Mouse (Mus musculus): ENCODE measurements around the gene Zc3h7b. TPM values are rescaled to one million over a fixed set of nuclear protein-coding genes. Genes with fewer than 3 reads are reported as not detected.
A peak's percentile ranks its signal among the peaks of the same experiment; 100 is the strongest.

The Zc3h7b gene
- total RNA-seq, 2 experiments from 2014 or later, result 30.8 to 37.9 TPM

DNA sequence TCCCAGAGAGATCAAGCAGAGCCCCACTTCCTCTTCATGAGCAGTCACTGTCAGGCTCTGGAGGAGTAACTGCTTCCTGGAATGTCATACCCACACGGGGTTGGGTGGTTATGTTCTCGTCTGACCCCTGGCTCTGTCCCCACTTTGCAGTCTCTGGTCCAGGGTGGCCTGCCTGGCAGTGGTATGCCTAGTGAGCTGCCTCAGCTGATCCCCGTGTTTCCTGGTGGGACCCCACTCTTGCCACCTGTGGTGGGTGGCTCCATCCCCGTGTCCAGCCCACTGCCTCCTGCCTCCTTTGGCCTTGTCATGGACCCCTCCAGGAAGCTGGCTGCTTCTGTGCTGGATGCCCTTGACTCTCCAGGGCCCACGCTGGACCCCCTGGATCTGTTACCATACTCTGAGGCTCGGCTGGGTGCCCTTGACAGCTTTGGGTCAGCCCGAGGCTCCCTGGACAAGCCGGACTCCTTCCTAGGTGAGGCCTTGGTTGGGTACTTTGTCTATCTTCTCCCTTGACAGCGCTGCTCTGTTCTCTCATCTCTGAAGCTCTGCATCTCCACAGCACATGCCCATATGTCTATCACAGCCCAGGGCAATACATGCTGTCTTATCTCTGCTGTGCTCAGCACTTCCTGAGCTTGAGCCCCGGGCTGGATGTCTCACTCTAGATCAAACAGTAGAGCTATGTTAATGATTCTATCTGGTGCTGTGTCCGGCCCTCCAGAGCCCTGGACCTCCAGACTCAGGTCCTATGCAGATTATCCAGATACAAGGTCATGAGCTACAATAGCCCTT is 32.0 kb downstream of the Zc3h7b start:
- intact Hi-C loops (cut with DNase I; ENCODE audit: low total_unique reads), result no loop called here
- DNase-seq, result no peak

DNA sequence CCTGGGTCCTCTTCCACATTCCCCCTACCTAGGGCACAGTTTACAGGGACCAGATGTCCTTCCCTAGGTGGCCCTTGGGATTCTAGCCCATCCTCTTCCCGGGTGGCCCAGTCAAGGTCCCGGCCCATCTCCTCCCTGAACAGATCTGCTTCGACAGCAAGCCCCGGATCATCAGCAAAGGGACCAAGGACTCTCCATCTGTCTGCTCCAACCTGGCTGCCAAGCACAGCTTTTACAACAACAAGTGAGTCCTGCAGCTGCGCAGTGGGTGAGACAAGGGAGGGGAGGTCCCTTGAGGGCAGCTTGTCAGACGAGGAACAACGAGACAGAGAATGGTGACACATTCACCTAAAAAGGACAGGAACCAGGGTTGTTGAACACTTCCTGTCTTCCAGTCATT is 37.0 kb downstream of the Zc3h7b start:
- intact Hi-C loops (cut with DNase I; ENCODE audit: low total_unique reads), result no loop called here
- no peak for DNase-seq

DNA sequence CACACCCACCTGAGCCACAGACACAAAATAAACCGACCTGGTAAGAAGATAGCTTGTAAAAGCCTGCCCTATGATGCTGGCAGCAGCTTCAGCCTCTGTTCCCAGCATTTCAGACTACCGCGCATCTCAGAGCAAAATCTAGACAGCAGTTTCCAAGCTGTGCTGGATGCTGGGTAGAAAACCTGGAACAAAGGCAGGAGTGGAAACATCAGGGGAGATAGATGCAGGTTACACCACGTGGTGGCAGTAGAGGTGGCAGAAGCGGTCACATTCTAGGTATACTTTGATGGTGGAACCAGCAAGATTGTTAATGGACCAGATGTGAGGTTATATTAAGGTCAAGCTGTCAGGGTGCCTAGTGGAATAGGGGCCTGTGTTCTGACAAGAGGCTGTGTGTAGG is 39.9 kb downstream of the Zc3h7b start:
- intact Hi-C loops (cut with DNase I; ENCODE audit: low total_unique reads), result no loop called here
- no peak for DNase-seq

DNA sequence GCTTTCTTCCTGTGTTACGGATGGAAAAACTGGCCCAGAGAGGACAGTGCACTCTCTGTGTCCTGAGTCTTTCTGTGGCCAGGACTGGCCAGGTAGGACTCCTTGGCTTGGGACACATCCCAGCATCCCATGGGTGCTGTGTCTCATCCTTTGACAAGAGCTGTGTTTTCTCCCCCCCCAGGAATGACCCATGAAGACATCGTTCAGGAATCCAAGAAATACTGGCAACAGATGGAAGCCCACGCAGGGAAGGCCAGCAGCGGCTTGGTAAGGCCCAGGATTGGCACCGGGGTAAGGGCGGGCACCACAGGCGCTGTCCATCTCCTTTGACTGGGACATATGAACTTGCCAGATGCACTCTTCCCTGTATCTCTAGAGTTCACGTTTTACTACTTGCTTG is 40.8 kb downstream of the Zc3h7b start:
- no peak for DNase-seq
- intact Hi-C loops (cut with DNase I; ENCODE audit: low total_unique reads), result no loop called here

DNA sequence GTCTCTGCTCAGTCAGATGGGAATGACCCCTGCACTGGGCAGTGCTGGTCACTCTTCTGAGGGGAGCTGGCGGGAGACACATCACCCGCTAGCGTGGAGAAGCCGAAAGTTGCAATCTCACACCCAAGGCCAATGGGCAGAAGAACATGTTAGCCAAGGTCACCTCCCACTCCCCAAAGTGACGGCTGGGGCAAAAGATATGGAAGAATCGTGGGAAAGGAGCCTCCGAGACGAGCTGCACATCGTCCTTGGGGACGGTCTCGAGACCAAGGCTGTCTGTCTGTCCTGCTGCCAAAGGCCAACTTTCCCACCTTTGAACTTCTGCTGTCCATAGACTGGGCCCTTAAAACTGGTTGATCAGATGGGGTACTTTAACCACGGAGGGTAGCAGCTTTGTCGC is 42.7 kb downstream of the Zc3h7b start:
- intact Hi-C loops (cut with DNase I; ENCODE audit: low total_unique reads), result no loop called here
- no peak for DNase-seq

DNA sequence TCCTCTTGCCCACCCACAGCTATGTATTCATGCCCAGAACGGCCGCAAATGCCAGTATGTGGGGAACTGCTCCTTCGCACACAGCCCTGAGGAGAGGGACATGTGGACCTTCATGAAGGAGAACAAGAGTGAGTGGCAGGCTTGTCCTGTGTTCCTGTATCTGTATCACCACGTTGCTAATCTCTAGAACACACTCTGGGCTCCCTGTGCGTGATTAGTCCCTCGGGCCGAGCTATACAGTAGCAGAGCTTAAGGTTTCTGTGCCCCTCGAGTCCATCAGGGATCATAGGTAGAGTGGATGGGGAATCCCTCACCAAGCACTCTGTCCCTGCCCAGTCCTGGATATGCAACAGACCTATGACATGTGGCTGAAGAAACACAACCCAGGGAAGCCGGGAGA is 47.6 kb downstream of the Zc3h7b start:
- DNase-seq, result no peak
- intact Hi-C loops (cut with DNase I; ENCODE audit: low total_unique reads), result no loop called here

DNA sequence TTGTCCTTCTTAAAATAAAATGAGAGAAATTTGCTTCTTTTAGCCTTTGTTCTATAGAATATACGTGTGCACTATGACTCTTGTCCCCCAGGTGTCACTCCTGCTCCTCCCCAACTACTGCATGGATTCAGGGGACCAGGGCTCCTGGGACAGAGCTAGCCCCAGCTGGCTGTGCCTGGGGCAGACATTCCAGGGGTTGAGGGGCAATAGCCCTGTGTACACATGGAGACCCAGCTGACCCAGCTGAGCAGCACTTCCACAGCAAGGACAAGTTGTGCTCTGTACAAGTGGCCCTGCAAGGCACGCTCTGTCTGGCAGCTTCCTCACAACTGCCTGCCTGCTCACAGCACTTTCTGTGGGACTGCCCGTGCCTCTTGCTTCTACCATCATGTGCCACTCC is 51.4 kb downstream of the Zc3h7b start:
- intact Hi-C loops (cut with DNase I; ENCODE audit: low total_unique reads), result no loop called here
- no peak for DNase-seq

DNA sequence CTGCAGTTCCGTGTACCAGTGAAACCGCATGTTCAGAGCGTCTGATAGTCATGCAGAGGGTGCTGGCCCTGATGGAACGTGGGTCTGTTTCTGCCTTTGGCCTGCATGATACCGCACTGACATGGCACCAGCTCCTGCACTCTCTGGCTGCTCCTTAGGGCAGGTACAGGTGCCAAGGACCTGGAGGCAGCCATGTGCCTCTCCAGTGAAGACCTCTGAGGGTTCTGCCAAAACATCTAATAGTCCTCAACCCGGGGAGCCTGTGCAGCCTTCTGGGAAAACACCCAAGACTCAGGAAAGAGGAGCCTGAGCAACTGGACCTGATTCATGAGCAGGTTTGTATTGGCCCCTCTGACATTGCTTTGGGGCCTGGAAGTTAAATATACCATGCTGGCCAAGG is 53.0 kb downstream of the Zc3h7b start:
- intact Hi-C loops (cut with DNase I; ENCODE audit: low total_unique reads), result no loop called here
- peak; percentile 29 for DNase-seq

DNA sequence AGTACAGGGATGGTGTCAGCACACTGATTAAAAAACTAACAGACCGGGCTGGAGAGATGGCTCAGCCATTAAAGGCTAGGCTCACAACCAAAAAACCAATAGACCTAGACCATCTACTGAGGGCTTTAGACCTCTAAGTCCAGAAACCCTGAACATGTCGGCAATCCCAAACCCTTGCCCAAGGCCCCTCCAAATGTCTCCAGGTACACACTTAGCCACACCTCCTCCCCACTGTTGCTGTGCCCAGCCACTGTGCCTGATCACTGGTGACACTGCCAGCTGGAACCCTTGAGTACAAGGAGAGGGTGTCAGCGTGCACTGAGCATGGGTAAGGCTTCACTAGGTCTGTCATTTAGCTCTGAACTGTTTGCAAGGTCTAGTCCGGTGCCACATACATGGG is 53.6 kb downstream of the Zc3h7b start:
- DNase-seq, result no peak
- intact Hi-C loops (cut with DNase I; ENCODE audit: low total_unique reads), result no loop called here

DNA sequence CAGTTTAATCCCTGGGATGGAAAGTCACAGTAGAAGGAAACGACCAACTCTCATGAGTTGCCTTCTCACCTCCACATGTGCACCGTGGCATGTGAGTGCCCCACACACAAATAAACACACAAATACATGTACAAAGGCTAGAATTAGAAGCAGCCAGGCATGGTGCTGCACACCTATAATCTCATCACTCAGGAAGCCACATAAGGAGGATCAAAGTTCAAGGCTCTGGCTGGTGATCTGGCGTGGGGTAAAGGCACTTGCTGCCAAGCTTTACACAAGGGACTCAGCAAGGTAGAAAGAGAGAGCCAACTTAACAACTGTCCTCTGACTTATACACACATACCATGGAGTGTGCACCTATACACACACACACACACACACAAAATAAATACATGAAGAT is 55.5 kb downstream of the Zc3h7b start:
- intact Hi-C loops (cut with DNase I; ENCODE audit: low total_unique reads), result no loop called here

DNA sequence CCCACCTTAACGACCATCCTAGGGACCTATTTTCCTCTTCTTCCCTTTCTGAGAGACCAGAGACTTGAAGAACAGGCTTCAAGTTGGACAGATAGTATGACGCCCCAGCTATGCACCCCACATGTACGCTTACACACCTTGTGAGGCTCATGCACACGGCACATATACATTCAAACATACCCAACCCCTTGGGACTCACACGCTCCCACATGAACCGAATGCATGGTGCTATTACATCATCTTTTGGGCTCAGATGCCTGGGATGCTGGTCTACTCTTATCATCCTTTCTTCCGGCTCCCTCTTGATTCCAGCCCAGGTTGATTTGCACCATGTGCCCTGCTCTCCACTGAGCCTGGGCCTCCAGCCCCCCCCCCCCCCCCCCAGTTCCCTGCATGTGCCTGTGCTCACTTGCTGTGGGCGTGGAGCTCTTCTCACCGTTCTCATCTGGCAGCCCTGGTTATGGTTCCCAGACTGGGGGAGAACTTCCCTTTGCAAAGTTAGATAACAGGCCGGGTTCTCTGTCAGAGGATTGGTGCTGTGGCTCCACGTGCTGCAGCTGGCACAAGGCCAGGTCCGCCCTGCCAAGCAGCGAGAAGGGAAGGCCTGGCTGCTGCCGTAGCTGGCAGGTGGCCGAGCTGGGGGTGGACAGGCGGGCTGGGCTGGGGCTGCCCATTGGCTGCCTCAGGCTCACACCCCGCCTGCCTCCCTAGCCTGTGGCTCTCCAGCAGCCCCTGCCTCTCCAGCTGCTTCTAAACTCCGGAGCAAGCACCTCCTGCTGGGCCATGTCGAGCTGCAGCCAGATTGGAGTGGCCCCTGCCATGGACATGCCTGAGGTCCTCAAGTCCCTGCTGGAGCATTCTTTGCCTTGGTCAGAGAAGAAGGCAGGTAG is 57.4 kb downstream of the Zc3h7b start, which contains the start of gene Tef:
Gene Tef, plus strand, starts transcription at position 421 of the 890 bp plus-strand sequence.
- intact Hi-C loops (cut with DNase I; ENCODE audit: low total_unique reads), result no loop called here
- peak; percentile 100 for DNase-seq

More for the DNA sequence above, 55.5 kb downstream of the Zc3h7b start:
- no peak for DNase-seq

DNA sequence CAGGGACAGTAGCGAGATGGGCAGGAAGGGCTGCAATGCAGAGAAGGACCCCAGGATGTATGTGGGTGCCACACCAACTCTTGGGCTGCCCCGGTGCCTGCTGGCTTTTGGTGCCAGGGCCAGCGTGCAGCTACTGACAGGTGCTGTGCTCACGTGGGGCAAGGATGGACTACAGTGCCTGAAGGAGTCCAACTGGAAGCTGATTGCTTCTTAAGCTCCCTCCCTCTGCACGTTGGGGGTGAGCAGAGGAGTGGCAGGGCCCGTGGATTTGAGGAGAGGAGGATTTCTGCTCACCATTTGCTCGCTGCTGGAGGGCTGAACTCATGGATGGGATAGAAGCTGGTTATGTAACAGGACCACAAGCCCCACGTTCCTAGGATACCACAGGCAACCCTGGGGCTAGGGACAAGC is 58.1 kb downstream of the Zc3h7b start:
- DNase-seq, result peak; percentile 72
- intact Hi-C loops (cut with DNase I; ENCODE audit: low total_unique reads), result no loop called here

DNA sequence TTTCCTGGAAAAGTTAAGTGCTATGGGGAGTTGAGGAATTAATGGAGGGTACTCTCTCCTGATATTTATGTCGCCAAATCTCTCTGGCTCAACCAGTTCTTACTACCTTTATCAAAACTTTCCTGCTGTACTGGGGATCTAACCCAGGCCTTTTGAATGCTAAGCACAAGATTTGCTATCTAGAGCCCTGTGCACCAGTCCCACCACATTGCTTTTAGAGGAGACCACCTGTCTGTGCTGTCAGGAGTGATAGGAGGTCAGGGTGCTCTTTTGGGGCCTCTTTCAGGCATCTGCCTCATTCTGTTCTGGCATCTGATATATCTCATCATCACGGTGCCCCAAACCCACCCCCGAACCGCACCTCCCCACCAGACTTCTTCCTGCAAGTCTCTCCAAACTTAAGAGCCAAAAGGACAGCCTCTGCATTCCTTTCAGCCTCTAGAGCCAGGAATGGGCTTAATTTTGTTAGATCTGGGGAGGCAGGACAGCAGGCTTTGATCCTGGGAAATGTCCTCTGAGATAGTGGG is 58.6 kb downstream of the Zc3h7b start:
- no peak for DNase-seq
- intact Hi-C loops (cut with DNase I; ENCODE audit: low total_unique reads), result no loop called here

DNA sequence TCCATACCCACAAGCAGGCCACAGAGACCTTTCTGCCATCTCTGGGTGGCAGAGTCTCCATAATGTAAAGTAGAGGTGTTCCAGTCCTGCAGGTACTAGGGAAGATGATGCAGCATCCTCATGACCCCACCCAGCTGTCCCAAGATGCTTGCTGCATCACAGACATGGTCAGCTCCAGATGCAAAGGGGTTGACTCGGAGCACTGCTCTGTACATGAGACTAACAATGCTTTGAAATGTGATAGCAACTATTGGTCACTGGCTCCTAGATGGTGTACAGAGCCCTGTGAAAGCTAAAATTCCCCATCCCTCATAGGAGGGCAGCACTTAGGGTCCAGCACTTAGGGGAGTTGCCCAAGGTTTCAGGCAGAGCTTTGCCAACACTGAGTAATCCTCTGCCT is 59.3 kb downstream of the Zc3h7b start:
- DNase-seq, result no peak
- intact Hi-C loops (cut with DNase I; ENCODE audit: low total_unique reads), result no loop called here

DNA sequence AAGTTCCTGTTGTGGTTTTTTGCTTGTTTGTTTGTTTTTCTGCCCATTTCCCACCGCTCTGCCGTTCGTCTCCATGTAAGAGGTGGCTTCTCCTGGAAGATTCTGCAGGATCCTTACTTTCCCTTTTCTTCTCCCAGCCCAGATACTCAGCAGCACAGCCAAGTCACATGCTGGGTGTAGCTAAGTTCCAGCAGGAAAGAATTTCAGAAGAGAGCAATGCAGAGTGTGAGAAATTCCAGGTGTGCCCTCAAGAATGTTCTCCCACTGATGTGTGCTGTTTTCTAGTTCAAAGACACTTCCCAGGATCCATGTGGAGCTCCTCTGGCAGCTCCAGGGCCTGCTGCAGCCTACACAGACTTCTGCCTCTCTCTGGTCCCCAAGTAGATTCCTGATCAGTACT is 60.0 kb downstream of the Zc3h7b start:
- DNase-seq, result no peak
- intact Hi-C loops (cut with DNase I; ENCODE audit: low total_unique reads), result no loop called here

DNA sequence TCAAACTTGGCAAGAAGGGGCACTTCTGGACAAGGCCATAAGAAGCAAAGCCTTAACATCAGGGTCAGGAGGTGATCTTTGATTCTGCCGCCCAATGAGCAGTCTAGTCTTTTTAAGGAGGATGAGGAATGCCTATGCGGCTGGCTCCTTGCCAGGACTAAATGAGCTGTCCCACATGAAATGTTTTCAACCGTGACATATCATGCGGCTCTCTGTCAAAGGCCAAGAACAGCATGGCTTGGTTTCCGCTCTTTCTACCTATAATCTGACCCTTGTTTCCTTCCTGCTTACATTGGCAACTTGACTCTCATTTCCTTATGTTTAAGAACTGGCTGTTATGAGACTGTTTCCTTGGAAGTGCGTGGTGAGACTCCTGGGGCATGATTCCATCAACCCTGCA is 60.8 kb downstream of the Zc3h7b start:
- DNase-seq, result no peak
- intact Hi-C loops (cut with DNase I; ENCODE audit: low total_unique reads), result no loop called here

DNA sequence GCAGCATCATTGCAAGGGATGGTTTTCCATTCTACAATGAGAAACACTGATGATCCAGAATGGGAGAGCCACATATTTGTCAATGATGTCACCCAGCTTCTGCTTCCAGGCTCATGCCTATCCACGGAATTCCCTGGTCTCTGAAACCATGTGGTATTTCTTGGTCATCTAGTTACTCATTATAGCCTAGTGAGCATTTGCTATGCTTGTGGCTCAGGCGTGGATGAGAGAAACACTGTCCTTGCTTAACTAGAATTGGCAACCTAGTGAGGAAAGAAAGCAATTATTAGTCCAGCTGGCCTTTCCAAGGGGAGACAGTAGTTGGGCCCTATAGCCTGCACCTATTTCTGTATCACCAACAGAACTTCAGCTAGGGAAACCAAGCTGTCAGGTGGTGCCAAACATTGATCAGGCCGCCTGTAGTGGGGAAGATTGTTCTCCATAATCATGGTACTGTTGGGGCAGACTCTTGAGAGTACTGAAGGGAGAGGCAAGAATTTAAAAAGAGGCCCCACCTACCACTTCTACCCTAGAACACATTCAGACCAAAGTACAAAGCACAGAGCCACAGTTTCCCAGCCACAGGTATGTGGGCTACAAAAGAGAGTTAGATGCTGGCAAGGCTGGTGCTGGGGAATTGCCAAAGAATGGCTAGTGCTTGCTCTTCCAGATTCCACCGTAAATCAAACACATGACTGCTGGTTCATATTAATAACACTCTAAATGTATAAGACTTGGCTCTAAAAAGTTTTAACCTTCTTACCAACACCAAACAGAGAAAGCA is 62.0 kb downstream of the Zc3h7b start:
- DNase-seq, result no peak
- intact Hi-C loops (cut with DNase I; ENCODE audit: low total_unique reads), result no loop called here

DNA sequence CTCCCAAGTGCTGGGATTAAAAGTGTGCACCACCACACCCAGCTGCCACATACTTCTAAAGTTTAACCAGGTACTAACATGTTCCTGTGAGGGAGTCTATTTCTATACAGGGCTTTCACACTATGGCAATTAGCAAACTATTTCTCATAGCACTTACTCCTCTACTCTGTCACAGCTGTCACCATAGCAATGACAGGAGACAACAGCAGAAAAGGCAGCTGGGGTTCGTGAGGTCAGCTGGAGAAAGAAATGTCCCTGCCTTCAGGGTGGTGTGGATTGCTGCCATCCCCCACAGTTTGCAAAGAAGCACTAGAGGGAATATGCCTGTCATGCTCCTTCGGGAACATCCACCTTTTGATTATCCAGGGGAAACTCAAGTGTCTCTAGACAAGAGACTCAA is 63.9 kb downstream of the Zc3h7b start:
- no peak for DNase-seq
- intact Hi-C loops (cut with DNase I; ENCODE audit: low total_unique reads), result no loop called here

DNA sequence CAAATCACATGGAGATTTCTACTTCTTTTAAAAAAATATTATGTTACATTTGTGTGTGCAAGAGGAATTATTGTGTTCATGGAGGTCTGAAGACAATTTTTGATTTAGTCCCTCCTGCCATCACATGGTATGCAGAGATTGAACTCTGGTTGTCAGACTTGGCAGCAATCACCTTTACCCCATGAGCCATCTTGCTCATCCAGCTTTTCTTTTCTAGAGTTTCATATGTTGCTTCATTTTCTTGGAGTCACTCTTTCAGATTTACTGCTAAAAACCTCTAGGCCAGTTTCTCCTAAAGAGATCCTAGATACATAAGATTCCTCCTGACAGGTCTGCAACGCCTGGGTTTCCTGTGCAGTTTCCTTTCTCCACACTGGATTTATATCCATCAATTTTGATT is 64.7 kb downstream of the Zc3h7b start:
- intact Hi-C loops (cut with DNase I; ENCODE audit: low total_unique reads), result no loop called here
- no peak for DNase-seq

DNA sequence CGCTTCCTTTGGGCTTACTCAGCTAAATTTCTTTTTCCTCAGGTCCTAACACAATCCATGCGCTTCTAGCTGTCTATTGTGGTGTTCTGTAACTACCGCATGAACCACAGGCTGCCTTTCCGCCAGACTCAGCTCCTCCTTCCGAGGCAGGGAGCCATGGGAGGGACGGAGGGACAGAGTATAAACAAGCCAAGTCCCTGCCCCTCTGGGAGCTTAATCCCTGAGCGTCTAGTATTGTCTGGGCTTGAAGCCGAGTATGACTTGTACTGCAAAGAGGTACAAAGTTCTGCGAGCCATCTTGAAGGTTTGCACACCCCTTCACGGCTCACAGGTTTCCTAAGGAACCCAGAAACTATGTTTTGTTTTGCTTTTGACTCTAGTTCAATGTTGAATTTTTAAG is 65.3 kb downstream of the Zc3h7b start:
- peak; percentile 96 for DNase-seq
- intact Hi-C loops (cut with DNase I; ENCODE audit: low total_unique reads), result no loop called here
